Mouse (Mus musculus): ENCODE results near the gene Fbxw21. TPM values are rescaled to one million over a fixed set of nuclear protein-coding genes. Genes with fewer than 3 reads are reported as not detected.

Fbxw21 gene
- total RNA-seq, 2 experiments from 2014 or later = not detected

- DNase-seq = no peak
Measured at GRCm38 (mm10) chr9:109111101-109111500, 50.7 kb downstream of the Fbxw21 start.

- DNase-seq = no peak
Measured at GRCm38 (mm10) chr9:109110240-109110639, 51.6 kb downstream of the Fbxw21 start.

GRCm38 (mm10) chr9:109107341-109107740 is 54.5 kb downstream of the Fbxw21 start:
- DNase-seq = no peak

- DNase-seq = no peak
Measured at GRCm38 (mm10) chr9:109105648-109106047, 56.2 kb downstream of the Fbxw21 start.

GRCm38 (mm10) chr9:109105011-109105410 is 56.8 kb downstream of the Fbxw21 start:
- DNase-seq = no peak

- no peak for DNase-seq
Measured at GRCm38 (mm10) chr9:109104083-109104482, 57.8 kb downstream of the Fbxw21 start.

- no peak for DNase-seq
Measured at GRCm38 (mm10) chr9:109103250-109103649, 58.6 kb downstream of the Fbxw21 start.

- DNase-seq = no peak
Measured at GRCm38 (mm10) chr9:109102541-109102940, 59.3 kb downstream of the Fbxw21 start.

GRCm38 (mm10) chr9:109101933-109102445 is 59.9 kb downstream of the Fbxw21 start:
- DNase-seq = no peak

- DNase-seq = no peak
Measured at GRCm38 (mm10) chr9:109100307-109100928, 61.4 kb downstream of the Fbxw21 start.

GRCm38 (mm10) chr9:109098969-109099368 is 62.9 kb downstream of the Fbxw21 start:
- no peak for DNase-seq

GRCm38 (mm10) chr9:109098366-109098765 is 63.5 kb downstream of the Fbxw21 start:
- no peak for DNase-seq

GRCm38 (mm10) chr9:109097831-109098230 is 64.0 kb downstream of the Fbxw21 start:
- DNase-seq = peak; percentile 26

GRCm38 (mm10) chr9:109097291-109097690 is 64.5 kb downstream of the Fbxw21 start:
- DNase-seq = no peak

GRCm38 (mm10) chr9:109096856-109097255 is 65.0 kb downstream of the Fbxw21 start:
- DNase-seq = no peak

- no peak for DNase-seq
Measured at GRCm38 (mm10) chr9:109096251-109096661, 65.6 kb downstream of the Fbxw21 start.

GRCm38 (mm10) chr9:109095137-109095982 is 66.5 kb downstream of the Fbxw21 start, which contains the start of gene Plxnb1:
Gene Plxnb1 (plus strand): TSS chr9:109095389.
- peak; percentile 44 for DNase-seq

GRCm38 (mm10) chr9:109094553-109095136 is 67.2 kb downstream of the Fbxw21 start:
- DNase-seq = no peak

GRCm38 (mm10) chr9:109093786-109094552 is 67.9 kb downstream of the Fbxw21 start:
- DNase-seq = no peak

GRCm38 (mm10) chr9:109092799-109093198 is 69.0 kb downstream of the Fbxw21 start:
- no peak for DNase-seq

GRCm38 (mm10) chr9:109091802-109092201 is 70.0 kb downstream of the Fbxw21 start:
- DNase-seq = no peak

GRCm38 (mm10) chr9:109090446-109090845 is 71.4 kb downstream of the Fbxw21 start:
- DNase-seq = no peak

Data from gastrocnemius, postnatal 25 days (tissue).